Mouse (Mus musculus): ENCODE data around the gene Cyb5r4. TPM values are rescaled to one million over a fixed set of nuclear protein-coding genes. Genes with fewer than 3 reads are reported as not detected.
A peak's percentile ranks its signal among the peaks of the same experiment; 100 is the strongest.
"Not testable (repeated sequence)": the region's sequence is repeated elsewhere in the genome, so short reads cannot be mapped to it uniquely, and the experiment has no call there.

The Cyb5r4 gene
- total RNA-seq, 2 experiments from 2014 or later = 29.2 to 30.5 TPM

GRCm38 (mm10) chr9:87015288-87015937 is 6.4 kb upstream of the Cyb5r4 start, which contains the start of gene Ripply2:
Gene Ripply2 (plus strand): TSS chr9:87015537.
- intact Hi-C loops (cut with DNase I) = no loop called here
- no peak for DNase-seq

- intact Hi-C loops (cut with DNase I) = no loop called here
- no peak for DNase-seq
Observed at GRCm38 (mm10) chr9:87015938-87016294, 5.9 kb upstream of the Cyb5r4 start.

GRCm38 (mm10) chr9:87025764-87026163 is 4.0 kb downstream of the Cyb5r4 start:
- intact Hi-C loops (cut with DNase I) = no loop called here
- DNase-seq = no peak

GRCm38 (mm10) chr9:87027423-87028084 is 5.7 kb downstream of the Cyb5r4 start:
- peak in 1 of 2 experiments; percentile 36 for DNase-seq

GRCm38 (mm10) chr9:87032196-87032595 is 10.4 kb downstream of the Cyb5r4 start:
- intact Hi-C loops (cut with DNase I) = no loop called here
- DNase-seq = no peak

More at GRCm38 (mm10) chr9:87027423-87028084, 5.7 kb downstream of the Cyb5r4 start:
- intact Hi-C loops (cut with DNase I) = no loop called here

- no peak for DNase-seq
- intact Hi-C loops (cut with DNase I) = no loop called here
Observed at GRCm38 (mm10) chr9:87034831-87035580, 13.2 kb downstream of the Cyb5r4 start.

GRCm38 (mm10) chr9:87049425-87049824 is 27.6 kb downstream of the Cyb5r4 start:
- DNase-seq = no peak
- intact Hi-C loops (cut with DNase I) = loop anchor here (10.0 kb wide), 1 partner anchor 175 kb away; no protein-coding TSS in a partner anchor

GRCm38 (mm10) chr9:87055547-87056235 is 33.9 kb downstream of the Cyb5r4 start:
- intact Hi-C loops (cut with DNase I) = no loop called here
- DNase-seq = no peak

- intact Hi-C loops (cut with DNase I) = no loop called here
- DNase-seq = no peak
Observed at GRCm38 (mm10) chr9:87062337-87062736, 40.5 kb downstream of the Cyb5r4 start.

GRCm38 (mm10) chr9:87068160-87068559 is 46.3 kb downstream of the Cyb5r4 start:
- intact Hi-C loops (cut with DNase I) = no loop called here
- DNase-seq = no peak

GRCm38 (mm10) chr9:87071566-87071965 is 49.8 kb downstream of the Cyb5r4 start:
- DNase-seq; intact Hi-C loops (cut with DNase I): not testable (repeated sequence)

- intact Hi-C loops (cut with DNase I) = no loop called here
- no peak for DNase-seq
Observed at GRCm38 (mm10) chr9:87077919-87078318, 56.1 kb downstream of the Cyb5r4 start.

- DNase-seq = no peak
- intact Hi-C loops (cut with DNase I) = no loop called here
Observed at GRCm38 (mm10) chr9:87079511-87079910, 57.7 kb downstream of the Cyb5r4 start.

- intact Hi-C loops (cut with DNase I) = no loop called here
- no peak for DNase-seq
Observed at GRCm38 (mm10) chr9:87086991-87087390, 65.2 kb downstream of the Cyb5r4 start.

GRCm38 (mm10) chr9:87097989-87098388 is 76.2 kb downstream of the Cyb5r4 start:
- DNase-seq = no peak
- intact Hi-C loops (cut with DNase I) = no loop called here

GRCm38 (mm10) chr9:87115019-87115418 is 93.2 kb downstream of the Cyb5r4 start:
- intact Hi-C loops (cut with DNase I) = no loop called here
- no peak for DNase-seq

- no peak for DNase-seq
- intact Hi-C loops (cut with DNase I) = no loop called here
Observed at GRCm38 (mm10) chr9:87115456-87115931, 93.7 kb downstream of the Cyb5r4 start.

- intact Hi-C loops (cut with DNase I) = no loop called here
- DNase-seq = no peak
Observed at GRCm38 (mm10) chr9:87115978-87116377, 94.2 kb downstream of the Cyb5r4 start.

- intact Hi-C loops (cut with DNase I) = no loop called here
- DNase-seq = no peak
Observed at GRCm38 (mm10) chr9:87118996-87119395, 97.2 kb downstream of the Cyb5r4 start.

GRCm38 (mm10) chr9:87121956-87122493 is 100.2 kb downstream of the Cyb5r4 start:
- intact Hi-C loops (cut with DNase I) = no loop called here

More at GRCm38 (mm10) chr9:87121956-87122493, 100.2 kb downstream of the Cyb5r4 start:
- DNase-seq = no peak
